Mouse (Mus musculus) liver, postnatal 0 days (tissue): ENCODE data around the gene Kctd19. TPM values are rescaled to one million over a fixed set of nuclear protein-coding genes. Genes with fewer than 3 reads are reported as not detected.

ENCODE experiments used
- ATAC-seq: fragments of 200-750 bp; cut with Nextera tagmentation; 2 replicates; pipeline ENCODE4 v1.8.0; 2017; ENCODE audit warnings: mild to moderate bottlenecking, moderate library complexity
- DNase-seq: peaks from one replicate; pipeline ENCODE4 v3.0.0-alpha.2; 2016
- H3K27ac ChIP-seq: fragments of 300-500 bp; sonication (generic); 2 replicates; pipeline ENCODE4 v1.5.1; 2014; ENCODE audit warnings: antibody characterized with exemption, moderate library complexity, mild to moderate bottlenecking, low read depth
- H3K27me3 ChIP-seq: fragments of 300-500 bp; sonication (generic); 2 replicates; pipeline ENCODE4 v1.6.1; 2014; ENCODE audit warnings: low read length, control low read depth, mixed read lengths; ENCODE audit not compliant: insufficient read depth
- H3K36me3 ChIP-seq: fragments of 300-500 bp; sonication (generic); replicated peaks from 2 replicates; pipeline ENCODE4 v1.6.1; 2014; ENCODE audit warnings: mild to moderate bottlenecking, control low read depth, low read length, moderate library complexity, mixed read lengths; ENCODE audit not compliant: insufficient read depth
- H3K4me1 ChIP-seq: fragments of 300-500 bp; sonication (generic); 2 replicates; pipeline ENCODE4 v1.6.1; 2014; ENCODE audit warnings: antibody characterized with exemption, mild to moderate bottlenecking, control low read depth; ENCODE audit not compliant: insufficient read depth
- H3K4me2 ChIP-seq: fragments of 300-500 bp; sonication (generic); 2 replicates; pipeline ENCODE4 v1.6.1; 2014; ENCODE audit warnings: low read depth, mild to moderate bottlenecking, low read length, moderate library complexity, mixed read lengths
- H3K4me3 ChIP-seq: fragments of 300-500 bp; sonication (generic); 2 replicates; pipeline ENCODE4 v1.5.1; 2014; ENCODE audit warnings: low read depth, low read length
- H3K9ac ChIP-seq: fragments of 300-500 bp; sonication (generic); replicated peaks from 2 replicates; pipeline ENCODE4 v1.6.1; 2014; ENCODE audit warnings: mild to moderate bottlenecking, moderate library complexity
- H3K9me3 ChIP-seq: fragments of 300-500 bp; sonication (generic); 2 replicates; pipeline ENCODE4 v1.6.1; 2016; ENCODE audit warnings: mild to moderate bottlenecking, control low read depth, low read length, mixed read lengths
- CTCF ChIP-seq: sonication (generic); IDR thresholded peaks from 2 replicates; pipeline ENCODE4 v1.5.1; 2016; ENCODE audit warnings: antibody characterized with exemption, low read depth
- EP300 ChIP-seq: IDR thresholded peaks from 2 replicates; pipeline ENCODE4 v1.6.1; 2016; ENCODE audit warnings: antibody characterized with exemption, low read depth, mild to moderate bottlenecking
- WGBS: fragments of 180-500 bp; shearing (Covaris S2); extraction: QIAGEN DNeasy Blood & Tissue Kit; methylation state at CpG from one replicate; pipeline ENCODE4 v1.1.7; 2014; ENCODE audit not compliant: insufficient replicate concordance; 5-methylcytosine and 5-hydroxymethylcytosine counted together
- polyA plus RNA-seq: library from polyadenylated mRNA; unstranded; fragments of >200 nt; fragmentation: Nextera tagmentation; extraction: Ambion mirVana; gene quantifications from 2 replicates; pipeline ENCODE4 v1.2.1, GENCODE M21; 2015

Kctd19 gene
- polyA plus RNA-seq, 1 experiment from 2014 or later = not detected

- H3K36me3 ChIP-seq = no peaks in the 10 kb centered on the region
These were observed 28.1 kb upstream of the Kctd19 start for GRCm38 (mm10) chr8:105441433-105441832.

GRCm38 (mm10) chr8:105438865-105439264, 25.6 kb upstream of the Kctd19 start:
- no peak overlapping the region for H3K4me2 ChIP-seq
- no peaks in the 10 kb centered on the region for H3K36me3 ChIP-seq
- no peak overlapping the region for H3K9ac ChIP-seq
- TF ChIP-seq EP300 (no peak), CTCF (peak; percentile 69)
- no peak overlapping the region for H3K27ac ChIP-seq
- ATAC-seq = no peak
- no peaks in the 10 kb centered on the region; the same call in 1 of the 2 replicates for H3K27me3 ChIP-seq
- peak; percentile 68 for DNase-seq
- H3K4me1 ChIP-seq = no peaks in the 10 kb centered on the region
- WGBS = 42% methylated on average over 5 of the region's 5 CpGs
- no peaks in the 10 kb centered on the region for H3K9me3 ChIP-seq
- H3K4me3 ChIP-seq = no peak overlapping the region

More at GRCm38 (mm10) chr8:105441433-105441832, 28.1 kb upstream of the Kctd19 start:
- 9% methylated on average over 6 of the region's 6 CpGs for WGBS
- H3K27ac ChIP-seq = no peak overlapping the region
- DNase-seq (peak; percentile 71), ATAC-seq (no peak)
- H3K4me2 ChIP-seq = no peak overlapping the region
- peaks cover 8% of the 10 kb centered on the region; the same call in 1 of the 2 replicates for H3K4me1 ChIP-seq
- no peak overlapping the region for H3K9ac ChIP-seq
- no peak overlapping the region for H3K4me3 ChIP-seq
- no peaks in the 10 kb centered on the region for H3K9me3 ChIP-seq
- TF ChIP-seq EP300 (no peak), CTCF (peak; percentile 64)
- no peaks in the 10 kb centered on the region; the same call in 1 of the 2 replicates for H3K27me3 ChIP-seq

GRCm38 (mm10) chr8:105437078-105437748, 23.9 kb upstream of the Kctd19 start:
- H3K9ac ChIP-seq = no peak overlapping the region
- DNase-seq = no peak
- H3K4me1 ChIP-seq = no peaks in the 10 kb centered on the region
- H3K36me3 ChIP-seq = no peaks in the 10 kb centered on the region
- H3K4me2 ChIP-seq = no peak overlapping the region
- ATAC-seq = no peak
- 83% methylated on average over 5 of the region's 5 CpGs for WGBS
- no peak overlapping the region for H3K4me3 ChIP-seq
- H3K9me3 ChIP-seq = no peaks in the 10 kb centered on the region
- H3K27me3 ChIP-seq = no peaks in the 10 kb centered on the region
- no peak overlapping the region for H3K27ac ChIP-seq
- TF ChIP-seq EP300 (no peak), CTCF (no peak)

- no peak overlapping the region for H3K9ac ChIP-seq
- no peak overlapping the region for H3K27ac ChIP-seq
- no peak for DNase-seq
- no peak for ATAC-seq
- H3K36me3 ChIP-seq = no peaks in the 10 kb centered on the region
- no peak overlapping the region for H3K4me2 ChIP-seq
- no peaks in the 10 kb centered on the region for H3K9me3 ChIP-seq
- WGBS = 64% methylated on average over 5 of the region's 5 CpGs
- no peak overlapping the region for H3K4me3 ChIP-seq
- no peaks in the 10 kb centered on the region for H3K27me3 ChIP-seq
- TF ChIP-seq CTCF = no peak
- no peak for TF ChIP-seq EP300
- H3K4me1 ChIP-seq = no peaks in the 10 kb centered on the region
These were observed 22.9 kb upstream of the Kctd19 start for GRCm38 (mm10) chr8:105436218-105436617.

GRCm38 (mm10) chr8:105434136-105434535, 20.8 kb upstream of the Kctd19 start:
- Histone ChIP-seq H3K27ac (no peak overlapping the region), H3K36me3 (no peaks in the 10 kb centered on the region), H3K4me2 (no peak overlapping the region), H3K4me1 (no peaks in the 10 kb centered on the region), H3K4me3 (no peak overlapping the region), H3K27me3 (no peaks in the 10 kb centered on the region), H3K9ac (no peak overlapping the region), H3K9me3 (no peaks in the 10 kb centered on the region)
- ATAC-seq = no peak
- no peak for DNase-seq
- TF ChIP-seq EP300 (no peak), CTCF (no peak)
- WGBS = 65% methylated on average over 5 of the region's 5 CpGs

- ATAC-seq = no peak
- H3K36me3 ChIP-seq = no peaks in the 10 kb centered on the region
- TF ChIP-seq CTCF (no peak), EP300 (no peak)
- H3K27ac ChIP-seq = no peak overlapping the region
- no peak overlapping the region for H3K4me3 ChIP-seq
- no peaks in the 10 kb centered on the region for H3K9me3 ChIP-seq
- DNase-seq = no peak
- no peaks in the 10 kb centered on the region for H3K27me3 ChIP-seq
- no peaks in the 10 kb centered on the region for H3K4me1 ChIP-seq
- 62% methylated on average over 5 of the region's 5 CpGs for WGBS
- H3K4me2 ChIP-seq = no peak overlapping the region
- no peak overlapping the region for H3K9ac ChIP-seq
These were observed 20.2 kb upstream of the Kctd19 start for GRCm38 (mm10) chr8:105433511-105433910.

GRCm38 (mm10) chr8:105433021-105433420, 19.7 kb upstream of the Kctd19 start:
- 68% methylated on average over 6 of the region's 6 CpGs for WGBS
- DNase-seq (no peak), ATAC-seq (no peak)
- TF ChIP-seq EP300 (no peak), CTCF (no peak)
- no peak overlapping the region for H3K4me3 ChIP-seq
- H3K4me2 ChIP-seq = no peak overlapping the region
- H3K27me3 ChIP-seq = no peaks in the 10 kb centered on the region
- H3K9me3 ChIP-seq = no peaks in the 10 kb centered on the region
- no peak overlapping the region for H3K27ac ChIP-seq
- no peak overlapping the region for H3K9ac ChIP-seq
- H3K4me1 ChIP-seq = no peaks in the 10 kb centered on the region
- no peaks in the 10 kb centered on the region for H3K36me3 ChIP-seq
